Mouse (Mus musculus): ENCODE data around the gene Tmem120b.

Tmem120b gene

DNA sequence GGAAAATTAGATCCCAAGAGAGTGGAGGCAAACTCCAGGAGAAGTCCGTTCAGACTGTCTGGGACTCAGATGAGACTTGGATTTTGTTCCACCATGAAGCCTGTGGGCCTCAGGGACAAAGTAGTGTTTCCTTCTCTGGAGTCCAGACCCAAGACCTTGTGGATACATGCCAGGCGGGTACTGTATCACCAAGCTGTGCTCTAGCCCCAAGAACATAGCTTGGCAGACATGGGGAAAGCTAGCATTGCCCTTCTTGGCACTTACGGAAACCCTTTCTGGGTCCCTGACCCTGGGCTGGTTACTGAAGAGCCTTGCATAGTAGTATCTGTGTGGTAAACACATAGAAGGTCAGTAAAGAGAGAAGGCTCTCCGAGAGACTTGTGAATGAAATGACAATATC lies 91.2 kb downstream of the Tmem120b start:
- no peak for DNase-seq (ENCODE audit: low spot score in 2 of 2)

DNA sequence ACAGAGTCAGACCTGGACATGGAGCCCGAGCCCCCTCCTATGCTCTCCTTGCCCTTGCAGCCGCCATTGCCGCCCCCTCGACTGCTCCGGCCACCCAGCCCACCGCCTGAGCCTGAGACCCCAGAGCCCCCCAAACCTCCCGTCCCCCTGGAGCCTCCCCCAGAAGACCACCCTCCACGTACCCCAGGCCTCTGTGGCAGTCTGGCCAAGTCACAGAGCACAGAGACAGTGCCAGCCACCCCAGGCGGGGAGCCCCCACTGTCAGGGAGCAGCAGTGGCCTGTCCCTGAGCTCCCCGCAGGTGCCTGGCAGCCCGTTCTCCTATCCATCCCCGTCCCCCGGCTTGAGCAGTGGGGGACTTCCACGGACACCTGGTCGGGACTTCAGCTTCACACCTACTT lies 91.7 kb downstream of the Tmem120b start:
- DNase-seq (ENCODE audit: low spot score in 2 of 2) = no peak

DNA sequence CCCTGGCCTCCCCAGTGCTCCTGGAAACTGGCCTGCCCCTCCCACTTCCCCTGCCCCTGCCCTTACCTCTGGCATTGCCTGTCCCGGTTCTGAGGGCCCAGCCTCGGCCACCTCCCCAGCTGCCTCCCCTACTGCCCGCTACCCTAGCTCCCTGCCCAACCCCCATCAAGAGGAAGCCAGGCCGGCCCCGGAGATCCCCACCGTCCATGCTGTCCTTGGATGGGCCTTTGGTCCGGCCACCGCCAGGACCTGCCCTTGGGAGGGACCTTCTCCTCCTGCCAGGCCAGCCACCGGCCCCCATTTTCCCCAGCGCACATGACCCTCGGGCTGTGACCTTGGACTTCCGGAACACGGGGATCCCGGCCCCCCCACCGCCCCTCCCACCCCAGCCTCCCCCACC lies 92.1 kb downstream of the Tmem120b start:
- no peak for DNase-seq (ENCODE audit: low spot score in 2 of 2)

DNA sequence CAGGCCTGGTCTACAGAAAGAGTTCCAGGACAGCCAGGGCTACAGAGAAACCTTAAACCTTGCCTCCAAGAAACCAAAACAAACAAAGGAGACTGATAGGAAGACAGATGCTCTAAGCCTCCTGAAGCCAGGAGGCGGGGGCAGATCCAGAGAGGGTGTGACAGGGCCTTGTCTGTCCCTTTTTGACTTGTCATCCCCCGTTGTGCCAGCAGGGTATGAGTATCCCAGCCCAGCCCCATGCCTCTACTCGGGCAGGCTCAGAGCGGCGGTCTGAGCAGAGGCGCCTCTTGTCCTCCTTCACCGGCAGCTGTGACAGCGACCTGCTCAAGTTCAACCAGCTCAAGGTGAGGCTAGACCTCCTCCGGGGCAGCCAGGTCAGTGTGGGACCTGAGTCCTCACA lies 94.7 kb downstream of the Tmem120b start:
- no peak for DNase-seq (ENCODE audit: low spot score in 2 of 2)

DNA sequence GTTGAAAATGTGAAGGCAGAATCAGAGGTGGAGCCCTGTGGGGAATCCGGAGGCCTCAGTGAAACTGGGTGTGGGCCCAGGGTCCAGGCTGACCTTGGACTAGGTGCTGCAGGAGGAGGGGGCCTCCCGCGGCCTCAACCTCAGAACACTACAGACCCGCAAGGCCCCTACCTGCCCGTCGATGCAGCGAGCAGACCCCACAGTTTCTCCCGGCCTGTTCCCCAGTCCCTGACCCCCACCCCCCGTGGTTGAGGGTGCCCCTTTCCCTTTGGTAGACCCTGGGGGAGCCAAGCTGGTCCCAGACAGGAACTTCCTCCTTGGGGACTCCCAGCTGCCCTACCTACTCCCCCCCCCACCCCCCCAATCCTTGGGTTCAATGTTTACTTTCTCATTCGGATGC lies 98.2 kb downstream of the Tmem120b start:
- DNase-seq (ENCODE audit: low spot score in 2 of 2) = no peak
